Mouse (Mus musculus): ENCODE data around the gene Zfp804b. TPM values are rescaled to one million over a fixed set of nuclear protein-coding genes. Genes with fewer than 3 reads are reported as not detected.

The Zfp804b gene
- total RNA-seq, 2 experiments from 2014 or later, result 0.05 TPM; not detected in 1

Other genes with a start within 250 kb of the Zfp804b start
- gene Tex47, start 40.6 kb downstream of the Zfp804b start, total RNA-seq (2021), result not detected